Mouse (Mus musculus): ENCODE results near the gene Setd6.
A peak's percentile ranks its signal among the peaks of the same experiment; 100 is the strongest.

The Setd6 gene

GRCm38 (mm10) chr8:95715676-95716531, at the start of gene Setd6:
TSS of gene Setd6 (plus strand) at chr8:95715881.
- peak; percentile 77 for DNase-seq (ENCODE audit: low spot score)

- DNase-seq (ENCODE audit: low spot score): no peak
Observed at GRCm38 (mm10) chr8:95668163-95668958, 47.3 kb upstream of the Setd6 start.

- no peak for DNase-seq (ENCODE audit: low spot score)
Observed at GRCm38 (mm10) chr8:95669967-95670366, 45.7 kb upstream of the Setd6 start.

- no peak for DNase-seq (ENCODE audit: low spot score)
Observed at GRCm38 (mm10) chr8:95671861-95672260, 43.8 kb upstream of the Setd6 start.

GRCm38 (mm10) chr8:95672811-95673210, 42.9 kb upstream of the Setd6 start:
- no peak for DNase-seq (ENCODE audit: low spot score)

GRCm38 (mm10) chr8:95676631-95677030, 39.0 kb upstream of the Setd6 start, which contains the start of gene Ndrg4:
TSS of gene Ndrg4 (plus strand) at chr8:95676980.
- DNase-seq (ENCODE audit: low spot score): no peak

GRCm38 (mm10) chr8:95677591-95678023, 38.1 kb upstream of the Setd6 start:
- DNase-seq (ENCODE audit: low spot score): no peak

GRCm38 (mm10) chr8:95678024-95678611, 37.6 kb upstream of the Setd6 start:
- DNase-seq (ENCODE audit: low spot score): no peak

GRCm38 (mm10) chr8:95688073-95688672, 27.5 kb upstream of the Setd6 start:
- DNase-seq (ENCODE audit: low spot score): no peak

- DNase-seq (ENCODE audit: low spot score): no peak
Observed at GRCm38 (mm10) chr8:95690929-95691541, 24.6 kb upstream of the Setd6 start.

- no peak for DNase-seq (ENCODE audit: low spot score)
Observed at GRCm38 (mm10) chr8:95694631-95695030, 21.1 kb upstream of the Setd6 start.

GRCm38 (mm10) chr8:95696661-95697060, 19.0 kb upstream of the Setd6 start:
- DNase-seq (ENCODE audit: low spot score): no peak

GRCm38 (mm10) chr8:95697128-95697527, 18.6 kb upstream of the Setd6 start:
- DNase-seq (ENCODE audit: low spot score): peak; percentile 47

GRCm38 (mm10) chr8:95698179-95698578, 17.5 kb upstream of the Setd6 start:
- no peak for DNase-seq (ENCODE audit: low spot score)

GRCm38 (mm10) chr8:95700282-95700681, 15.4 kb upstream of the Setd6 start:
- DNase-seq (ENCODE audit: low spot score): no peak

GRCm38 (mm10) chr8:95701809-95702208, 13.9 kb upstream of the Setd6 start:
- no peak for DNase-seq (ENCODE audit: low spot score)

GRCm38 (mm10) chr8:95702480-95703446, 12.9 kb upstream of the Setd6 start:
- no peak for DNase-seq (ENCODE audit: low spot score)

GRCm38 (mm10) chr8:95703461-95704260, 12.0 kb upstream of the Setd6 start:
- DNase-seq (ENCODE audit: low spot score): no peak

GRCm38 (mm10) chr8:95704538-95704937, 11.1 kb upstream of the Setd6 start:
- DNase-seq (ENCODE audit: low spot score): no peak

- DNase-seq (ENCODE audit: low spot score): no peak
Observed at GRCm38 (mm10) chr8:95709579-95709978, 6.1 kb upstream of the Setd6 start.
